Mouse (Mus musculus): ENCODE measurements around the gene Dclk1. TPM values are rescaled to one million over a fixed set of nuclear protein-coding genes. Genes with fewer than 3 reads are reported as not detected.

Dclk1 gene
- polyA plus RNA-seq, 1 experiment from 2014 or later, result 148 TPM

DNA sequence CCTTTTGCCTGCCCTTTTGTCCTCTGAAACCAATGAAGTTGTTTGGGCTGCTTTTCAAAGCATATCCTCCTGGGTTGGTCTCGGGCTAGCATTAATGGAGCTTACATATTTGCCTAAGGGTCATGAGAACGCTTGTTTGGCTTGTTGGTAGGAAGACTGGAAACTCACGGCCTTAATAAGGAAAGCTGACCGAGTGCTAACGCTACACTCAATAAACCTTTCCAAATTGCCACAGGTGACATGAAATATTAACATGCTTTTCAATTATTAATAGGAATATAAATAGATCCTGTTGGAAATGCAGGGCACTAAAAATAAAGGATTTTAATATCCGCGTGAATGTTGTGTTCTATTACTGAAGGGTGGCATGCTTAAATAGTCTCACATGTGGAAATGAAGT, 257.1 kb downstream of the Dclk1 start:
- Histone ChIP-seq H3K27ac (no peak overlapping the region), H3K27me3 (no peaks in the 10 kb centered on the region), H3K4me1 (peaks cover 13% of the 10 kb centered on the region; the same call in 1 of the 2 replicates), H3K36me3 (replicated peaks) (peaks cover 15% of the 10 kb centered on the region), H3K4me3 (replicated peaks) (no peak overlapping the region), H3K9ac (no peak overlapping the region), H3K9me3 (no peaks in the 10 kb centered on the region), H3K4me2 (no peak overlapping the region)
- ATAC-seq (ENCODE audit: low FRiP score), result no peak
- 90% methylated on average over 7 of the region's 7 CpGs for WGBS

GRCm38 (mm10) chr3:55510198-55510597, 268.0 kb downstream of the Dclk1 start:
- no peak overlapping the region for H3K9ac ChIP-seq
- no peak for ATAC-seq (ENCODE audit: low FRiP score)
- no peaks in the 10 kb centered on the region for H3K4me1 ChIP-seq
- H3K4me3 ChIP-seq (replicated peaks), result no peak overlapping the region
- H3K9me3 ChIP-seq, result no peaks in the 10 kb centered on the region
- peaks cover 26% of the 10 kb centered on the region for H3K36me3 ChIP-seq (replicated peaks)
- 88% methylated on average over 7 of the region's 7 CpGs for WGBS
- no peak overlapping the region for H3K27ac ChIP-seq
- no peaks in the 10 kb centered on the region for H3K27me3 ChIP-seq
- no peak overlapping the region for H3K4me2 ChIP-seq

- Histone ChIP-seq H3K9ac (no peak overlapping the region), H3K4me3 (replicated peaks) (no peak overlapping the region), H3K36me3 (replicated peaks) (peaks cover 20% of the 10 kb centered on the region), H3K27me3 (no peaks in the 10 kb centered on the region), H3K9me3 (no peaks in the 10 kb centered on the region), H3K27ac (no peak overlapping the region), H3K4me1 (no peaks in the 10 kb centered on the region), H3K4me2 (no peak overlapping the region)
- WGBS, result 83% methylated on average over 6 of the region's 6 CpGs
- ATAC-seq (ENCODE audit: low FRiP score), result no peak
These were observed 269.5 kb downstream of the Dclk1 start for GRCm38 (mm10) chr3:55511658-55512057.

DNA sequence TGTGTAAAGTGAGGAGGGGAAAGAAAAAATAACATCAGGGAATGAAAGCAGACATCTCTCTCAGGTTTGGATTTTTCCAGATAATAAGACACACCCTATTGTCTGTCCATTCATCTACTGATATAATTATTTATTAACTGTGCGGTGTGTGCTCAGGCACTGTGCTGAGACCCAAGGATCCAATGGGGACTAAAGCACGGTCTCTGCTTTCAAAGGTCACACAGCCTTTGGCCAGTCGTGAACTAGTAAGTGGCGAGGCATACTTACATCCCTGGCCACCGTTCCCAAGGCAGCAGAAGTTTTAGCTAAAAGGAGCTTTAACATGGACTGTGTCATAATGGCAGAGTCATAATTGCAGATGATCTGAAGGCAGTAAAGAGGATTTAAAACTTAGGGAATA, 273.8 kb downstream of the Dclk1 start:
- H3K4me3 ChIP-seq (replicated peaks), result no peak overlapping the region
- peaks cover 10% of the 10 kb centered on the region; the same call in 1 of the 2 replicates for H3K4me1 ChIP-seq
- peaks cover 11% of the 10 kb centered on the region for H3K36me3 ChIP-seq (replicated peaks)
- H3K9ac ChIP-seq, result no peak overlapping the region
- H3K27me3 ChIP-seq, result no peaks in the 10 kb centered on the region
- no peak overlapping the region for H3K4me2 ChIP-seq
- H3K9me3 ChIP-seq, result no peaks in the 10 kb centered on the region
- no peak overlapping the region for H3K27ac ChIP-seq
- 70% methylated on average over 5 of the region's 5 CpGs for WGBS
- no peak for ATAC-seq (ENCODE audit: low FRiP score)

- no peaks in the 10 kb centered on the region for H3K9me3 ChIP-seq
- no peak for ATAC-seq (ENCODE audit: low FRiP score)
- no peak overlapping the region for H3K27ac ChIP-seq
- WGBS, result 84% methylated on average over 17 of the region's 17 CpGs
- H3K36me3 ChIP-seq (replicated peaks), result peaks cover 11% of the 10 kb centered on the region
- H3K4me3 ChIP-seq (replicated peaks), result no peak overlapping the region
- no peaks in the 10 kb centered on the region for H3K27me3 ChIP-seq
- peaks cover 21% of the 10 kb centered on the region for H3K4me1 ChIP-seq
- no peak overlapping the region for H3K4me2 ChIP-seq
- no peak overlapping the region for H3K9ac ChIP-seq
These were observed 275.4 kb downstream of the Dclk1 start for GRCm38 (mm10) chr3:55517454-55518014.

- no peaks in the 10 kb centered on the region; the same call in 1 of the 2 replicates for H3K27me3 ChIP-seq
- H3K4me3 ChIP-seq (replicated peaks), result no peak overlapping the region
- H3K9me3 ChIP-seq, result no peaks in the 10 kb centered on the region
- no peak overlapping the region for H3K9ac ChIP-seq
- no peak overlapping the region for H3K4me2 ChIP-seq
- peaks cover 47% of the 10 kb centered on the region for H3K4me1 ChIP-seq
- peaks cover 6% of the 10 kb centered on the region for H3K36me3 ChIP-seq (replicated peaks)
- H3K27ac ChIP-seq, result no peak overlapping the region
- whole genome bisulfite sequencing, result 21% methylated on average over 12 of the region's 12 CpGs
- peak; percentile 78 for ATAC-seq (ENCODE audit: low FRiP score)
These were observed 278.3 kb downstream of the Dclk1 start for GRCm38 (mm10) chr3:55520240-55521180.

- Histone ChIP-seq H3K27ac (peak overlapping the region; percentile 42; the same call in 1 of the 2 replicates), H3K4me2 (no peak overlapping the region), H3K4me1 (peaks cover 47% of the 10 kb centered on the region), H3K9me3 (no peaks in the 10 kb centered on the region), H3K9ac (no peak overlapping the region), H3K27me3 (no peaks in the 10 kb centered on the region; the same call in 1 of the 2 replicates), H3K4me3 (replicated peaks) (no peak overlapping the region), H3K36me3 (replicated peaks) (peaks cover 6% of the 10 kb centered on the region)
- WGBS, result 71% methylated on average over 8 of the region's 8 CpGs
- peak; percentile 19; the same call in 1 of the 2 replicates for ATAC-seq (ENCODE audit: low FRiP score)
These were observed 279.6 kb downstream of the Dclk1 start for GRCm38 (mm10) chr3:55521776-55522175.

- H3K27ac ChIP-seq, result peak overlapping the region; percentile 75
- no peaks in the 10 kb centered on the region for H3K36me3 ChIP-seq (replicated peaks)
- H3K4me2 ChIP-seq, result no peak overlapping the region
- 16% methylated on average over 7 of the region's 7 CpGs for WGBS
- 0 out of 2 replicates have a peak, but pooled peaks have one; percentile 22 for ATAC-seq (ENCODE audit: low FRiP score)
- H3K9ac ChIP-seq, result no peak overlapping the region
- peaks cover 57% of the 10 kb centered on the region for H3K4me1 ChIP-seq
- H3K9me3 ChIP-seq, result no peaks in the 10 kb centered on the region
- no peaks in the 10 kb centered on the region; the same call in 1 of the 2 replicates for H3K27me3 ChIP-seq
- no peak overlapping the region for H3K4me3 ChIP-seq (replicated peaks)
These were observed 281.1 kb downstream of the Dclk1 start for GRCm38 (mm10) chr3:55523224-55523623.

- Histone ChIP-seq H3K36me3 (replicated peaks) (no peaks in the 10 kb centered on the region), H3K9ac (0 out of 2 replicates have a peak overlapping the region, but pooled peaks have one; percentile 25), H3K4me3 (replicated peaks) (no peak overlapping the region), H3K4me2 (peak overlapping the region; percentile 17; the same call in 1 of the 2 replicates), H3K27me3 (no peaks in the 10 kb centered on the region; the same call in 1 of the 2 replicates), H3K27ac (peak overlapping the region; percentile 46; the same call in 1 of the 2 replicates), H3K4me1 (peaks cover 63% of the 10 kb centered on the region), H3K9me3 (no peaks in the 10 kb centered on the region)
- no peak for ATAC-seq (ENCODE audit: low FRiP score)
- 33% methylated on average over 16 of the region's 16 CpGs for WGBS
These were observed 281.7 kb downstream of the Dclk1 start for GRCm38 (mm10) chr3:55523735-55524477.

DNA sequence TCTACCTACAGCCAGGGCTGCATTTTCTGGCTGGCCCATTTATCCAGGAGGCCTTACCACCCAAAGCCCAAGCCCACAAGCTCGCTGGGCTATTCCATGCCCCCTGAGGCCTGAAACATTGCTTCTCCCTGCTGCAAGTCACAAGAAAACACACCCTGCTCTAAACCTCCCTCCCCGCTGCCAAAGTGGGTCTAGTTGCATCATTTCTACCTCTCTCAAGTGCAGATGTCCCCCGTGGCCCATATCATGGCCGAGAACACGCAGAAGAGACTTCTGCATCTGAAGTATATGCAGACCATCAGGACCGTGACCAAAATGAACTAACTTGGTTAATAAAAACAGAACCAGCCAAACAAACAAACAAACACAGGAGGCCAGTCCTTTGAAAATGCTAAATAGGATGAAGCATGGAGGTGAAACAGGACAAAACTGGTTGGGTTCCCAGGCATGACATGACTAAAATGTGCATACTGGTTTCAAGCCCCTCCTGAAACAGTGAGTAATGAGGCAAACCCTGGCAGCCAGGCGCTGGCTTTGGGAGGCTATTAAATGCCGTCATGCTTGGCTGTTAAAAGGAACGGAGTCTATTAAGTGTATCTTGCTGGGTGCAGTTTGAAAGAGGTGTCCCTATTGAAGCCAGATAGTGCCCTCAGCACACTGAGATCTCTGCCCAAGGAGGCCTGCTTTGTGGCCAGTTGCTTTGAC, 282.5 kb downstream of the Dclk1 start:
- H3K27me3 ChIP-seq, result no peaks in the 10 kb centered on the region; the same call in 1 of the 2 replicates
- H3K4me2 ChIP-seq, result no peak overlapping the region
- H3K9me3 ChIP-seq, result no peaks in the 10 kb centered on the region
- H3K4me3 ChIP-seq (replicated peaks), result no peak overlapping the region
- 69% methylated on average over 9 of the region's 9 CpGs for WGBS
- no peaks in the 10 kb centered on the region for H3K36me3 ChIP-seq (replicated peaks)
- peaks cover 63% of the 10 kb centered on the region for H3K4me1 ChIP-seq
- H3K9ac ChIP-seq, result no peak overlapping the region
- no peak for ATAC-seq (ENCODE audit: low FRiP score)
- peak overlapping the region; percentile 46; the same call in 1 of the 2 replicates for H3K27ac ChIP-seq

DNA sequence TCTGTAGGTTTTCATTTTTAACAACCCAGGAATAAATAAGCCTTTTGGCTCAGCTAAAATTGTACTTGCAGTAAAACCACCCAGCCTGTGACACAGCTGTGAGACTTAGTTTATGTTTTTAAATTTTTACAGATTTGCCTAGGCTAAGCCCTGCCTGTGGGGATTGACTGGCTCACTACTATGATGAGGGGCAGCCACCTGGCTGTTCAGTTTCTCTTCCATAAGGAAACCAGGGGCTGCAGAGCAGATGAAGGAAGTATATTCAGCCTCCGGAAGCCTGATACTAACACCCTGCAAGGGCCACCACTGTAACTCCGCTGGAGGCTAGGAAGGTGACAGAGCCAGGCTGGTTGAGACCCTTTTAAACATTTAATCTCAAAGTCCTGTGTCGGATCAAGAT, 284.3 kb downstream of the Dclk1 start:
- Histone ChIP-seq H3K9me3 (no peaks in the 10 kb centered on the region), H3K27ac (no peak overlapping the region), H3K9ac (no peak overlapping the region), H3K27me3 (no peaks in the 10 kb centered on the region; the same call in 1 of the 2 replicates), H3K4me2 (no peak overlapping the region), H3K4me1 (peaks cover 59% of the 10 kb centered on the region), H3K36me3 (replicated peaks) (no peaks in the 10 kb centered on the region), H3K4me3 (replicated peaks) (no peak overlapping the region)
- 88% methylated on average over 3 of the region's 3 CpGs for WGBS
- no peak for ATAC-seq (ENCODE audit: low FRiP score)

Measured in forebrain, embryonic 12.5 days (tissue).